ENCODE assay signal across 8 mouse cellular contexts in genomic region chr11:64079727-64080081, GRCm38 (mm10). TPM values are rescaled to one million over a fixed set of nuclear protein-coding genes. Genes with fewer than 3 reads are reported as not detected.
DNase-seq lines count a peak whose midpoint lies in the region; ATAC-seq and TF ChIP-seq lines count a peak whose summit lies in the region.

No protein-coding gene starts in this region.

- no peak for TF ChIP-seq EP300 in ES-Bruce4 (IDR thresholded peaks at IDR 0.05; ENCODE audit: insufficient read depth, low read depth, low read length)
- no peak for TF ChIP-seq EP300 in liver, postnatal 0 days (IDR thresholded peaks at IDR 0.05; ENCODE audit: low read depth)

- peaks cover 11% of the 10 kb centered on the region for H3K4me1 ChIP-seq in heart, embryonic 10.5 days
- peaks cover 2% of the 10 kb centered on the region for H3K4me1 ChIP-seq in ES-Bruce4 (ENCODE audit: control insufficient read depth, insufficient read depth, low read length)
- peaks cover 10% of the 10 kb centered on the region; the same call in 1 of the 2 replicates for H3K4me1 ChIP-seq in forebrain, postnatal 0 days (ENCODE audit: insufficient read depth)
- peaks cover 9% of the 10 kb centered on the region for H3K4me1 ChIP-seq in liver, postnatal 0 days (ENCODE audit: insufficient read depth)

- intact Hi-C loops in heart, postnatal 25 days (cut with DNase I): loop anchor here (5.0 kb wide), 1 partner anchor 157 kb away; the partner anchor contains the start of gene Hs3st3b1
- intact Hi-C loops in left cerebral cortex, postnatal 4 days (cut with DNase I): loop anchor here (5.0 kb wide), 1 partner anchor 363 kb away; no protein-coding TSS in a partner anchor

- peak overlapping the region; percentile 72 for H3K4me2 ChIP-seq in forebrain, postnatal 0 days (ENCODE audit: low read depth)
- peak overlapping the region; percentile 93 for H3K4me2 ChIP-seq in liver, postnatal 0 days (ENCODE audit: low read depth, low read length)

- H3K9ac ChIP-seq in ES-Bruce4 (ENCODE audit: low read depth, poor library complexity, severe bottlenecking): peak overlapping the region; percentile 73
- peak overlapping the region; percentile 82 for H3K9ac ChIP-seq in forebrain, postnatal 0 days
- H3K9ac ChIP-seq in liver, postnatal 0 days (replicated peaks): peak overlapping the region; percentile 77

- DNase-seq in heart, embryonic 10.5 days (ENCODE audit: low spot score): no peak
- DNase-seq in heart, postnatal 25 days (ENCODE audit: low spot score): no peak
- DNase-seq in forebrain, postnatal 0 days: no peak
- DNase-seq in liver, postnatal 0 days: no peak
- DNase-seq in right cerebral cortex, postnatal 36 days (ENCODE audit: low spot score in 2 of 2): no peak
- no peak for DNase-seq in left cerebral cortex, postnatal 4 days
- DNase-seq in natural killer cell, adult 2 months (ENCODE audit: low spot score in 2 of 2): no peak

- peaks cover 15% of the 10 kb centered on the region for H3K36me3 ChIP-seq in heart, embryonic 10.5 days
- H3K36me3 ChIP-seq in ES-Bruce4 (ENCODE audit: control insufficient read depth, insufficient read depth, low read length, poor library complexity, severe bottlenecking): no peaks in the 10 kb centered on the region
- H3K36me3 ChIP-seq in forebrain, postnatal 0 days (ENCODE audit: insufficient read depth): no peaks in the 10 kb centered on the region; the same call in 1 of the 2 replicates
- H3K36me3 ChIP-seq in liver, postnatal 0 days (replicated peaks; ENCODE audit: insufficient read depth, low read length): no peaks in the 10 kb centered on the region; the same call in 1 of the 2 replicates

- WGBS in heart, embryonic 10.5 days: 0% methylated on average over 8 of the region's 8 CpGs
- 2% methylated on average over 8 of the region's 8 CpGs for WGBS in forebrain, postnatal 0 days
- 2% methylated on average over 8 of the region's 8 CpGs for WGBS in liver, postnatal 0 days (ENCODE audit: insufficient replicate concordance)

- TF ChIP-seq CTCF in ES-Bruce4 (IDR thresholded peaks at IDR 0.05; ENCODE audit: low read depth, low read length): no peak
- no peak for TF ChIP-seq CTCF in forebrain, postnatal 0 days (IDR thresholded peaks at IDR 0.05; ENCODE audit: low read depth)
- TF ChIP-seq CTCF in liver, postnatal 0 days (IDR thresholded peaks at IDR 0.05; ENCODE audit: low read depth): no peak

- no peak for TF ChIP-seq POLR2A in ES-Bruce4 (IDR thresholded peaks at IDR 0.05; ENCODE audit: insufficient read depth, low read length)

- peak overlapping the region; percentile 87 for H3K4me3 ChIP-seq in heart, embryonic 10.5 days
- peak overlapping the region; percentile 99 for H3K4me3 ChIP-seq in ES-Bruce4 (ENCODE audit: low read depth, low read length)
- H3K4me3 ChIP-seq in forebrain, postnatal 0 days (ENCODE audit: low read depth, low read length): peak overlapping the region; percentile 93
- H3K4me3 ChIP-seq in liver, postnatal 0 days (ENCODE audit: low read depth, low read length): peak overlapping the region; percentile 93

- no peaks in the 10 kb centered on the region for H3K9me3 ChIP-seq in heart, embryonic 10.5 days
- no peaks in the 10 kb centered on the region for H3K9me3 ChIP-seq in ES-Bruce4 (replicated peaks; ENCODE audit: control insufficient read depth, insufficient read depth, low read length, poor library complexity, severe bottlenecking)
- H3K9me3 ChIP-seq in forebrain, postnatal 0 days (ENCODE audit: low read length): no peaks in the 10 kb centered on the region
- H3K9me3 ChIP-seq in liver, postnatal 0 days (ENCODE audit: low read length): no peaks in the 10 kb centered on the region

- peak; percentile 44 for ATAC-seq in forebrain, postnatal 0 days
- ATAC-seq in liver, postnatal 0 days: peak; percentile 76

- H3K27ac ChIP-seq in heart, embryonic 10.5 days: peak overlapping the region; percentile 96
- no peak overlapping the region for H3K27ac ChIP-seq in ES-Bruce4 (ENCODE audit: insufficient read depth, low read length)
- peak overlapping the region; percentile 91 for H3K27ac ChIP-seq in forebrain, postnatal 0 days (ENCODE audit: low read depth, low read length)
- peak overlapping the region; percentile 97 for H3K27ac ChIP-seq in liver, postnatal 0 days (ENCODE audit: low read depth)

- H3K27me3 ChIP-seq in heart, embryonic 10.5 days (ENCODE audit: insufficient read depth, poor library complexity, severe bottlenecking): no peaks in the 10 kb centered on the region
- H3K27me3 ChIP-seq in ES-Bruce4 (ENCODE audit: control insufficient read depth, insufficient read depth, low read length, poor library complexity, severe bottlenecking): no peaks in the 10 kb centered on the region
- no peaks in the 10 kb centered on the region for H3K27me3 ChIP-seq in forebrain, postnatal 0 days (ENCODE audit: insufficient read depth, low read length)
- no peaks in the 10 kb centered on the region for H3K27me3 ChIP-seq in liver, postnatal 0 days (ENCODE audit: insufficient read depth, low read length)

RNA-seq across cellular contexts. Expression of gene Cox10, which starts 0.4 kb away (rescaled TPM):
- polyA plus RNA-seq in heart, embryonic 10.5 days (2016; fragmentation: Nextera tagmentation; extraction: Ambion mirVana): 33.8 and 37.8 TPM in 2 replicates
- 10 to 100 TPM; 71.3 to 75.1 TPM for total RNA-seq in heart, postnatal 25 days (2021)
- polyA plus RNA-seq in ES-Bruce4 (2011; ENCODE audit: insufficient read depth, insufficient read length, low read depth, missing spikeins): 19.5 and 22.9 TPM in 2 replicates
- total RNA-seq in forebrain, postnatal 0 days (2014; rRNA removed): 12.3 and 14.3 TPM in 2 replicates
- 25.9 and 31.0 TPM in 2 replicates for polyA plus RNA-seq in forebrain, postnatal 0 days (2015; fragmentation: Nextera tagmentation; extraction: Ambion mirVana)
- 11.0 and 13.1 TPM in 2 replicates for polyA plus RNA-seq in liver, postnatal 0 days (2015; fragmentation: Nextera tagmentation; extraction: Ambion mirVana)
- total RNA-seq in left cerebral cortex, postnatal 4 days (2021): 10 to 100 TPM; 20.9 to 21.5 TPM
